Mouse (Mus musculus): ENCODE data around the gene Gm3685. TPM values are rescaled to one million over a fixed set of nuclear protein-coding genes. Genes with fewer than 3 reads are reported as not detected.
"Not testable (repeated sequence)": the region's sequence is repeated elsewhere in the genome, so short reads cannot be mapped to it uniquely, and the experiment has no call there.

The Gm3685 gene
- 0.23 TPM in 1 of 2 replicates, not detected in the other for polyA plus RNA-seq (2016; fragmentation: Nextera tagmentation; extraction: Ambion mirVana)

DNA sequence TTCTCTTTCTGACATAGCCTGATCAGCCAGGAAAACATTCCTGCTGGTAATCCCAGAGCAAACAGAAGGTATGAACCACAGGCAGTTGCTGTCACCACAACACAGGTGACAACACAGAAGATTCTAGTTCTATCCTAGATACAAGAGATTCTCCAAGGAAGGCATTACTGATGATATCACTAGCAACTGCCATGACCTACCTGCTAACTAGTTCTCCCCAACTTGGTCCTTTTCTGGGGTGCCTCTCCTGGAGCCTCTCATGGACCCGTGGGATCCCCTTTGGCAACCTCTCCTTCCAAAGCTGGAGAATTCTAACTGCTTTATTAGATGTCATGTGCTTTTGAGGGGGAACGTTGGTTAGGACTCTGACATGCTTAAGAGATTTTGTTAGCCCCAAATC, at the start of gene Gm3685:
Gene Gm3685 (minus strand): TSS at position 101 of the 400 bp plus-strand sequence.
- not testable (repeated sequence) for ATAC-seq (ENCODE audit: low FRiP score); H3K27me3 ChIP-seq; H3K9ac ChIP-seq; H3K4me3 ChIP-seq (replicated peaks); H3K9me3 ChIP-seq; H3K36me3 ChIP-seq (replicated peaks); H3K27ac ChIP-seq; H3K4me1 ChIP-seq; H3K4me2 ChIP-seq
- WGBS = no CpG with 5 or more reads among the region's 2 CpGs

DNA sequence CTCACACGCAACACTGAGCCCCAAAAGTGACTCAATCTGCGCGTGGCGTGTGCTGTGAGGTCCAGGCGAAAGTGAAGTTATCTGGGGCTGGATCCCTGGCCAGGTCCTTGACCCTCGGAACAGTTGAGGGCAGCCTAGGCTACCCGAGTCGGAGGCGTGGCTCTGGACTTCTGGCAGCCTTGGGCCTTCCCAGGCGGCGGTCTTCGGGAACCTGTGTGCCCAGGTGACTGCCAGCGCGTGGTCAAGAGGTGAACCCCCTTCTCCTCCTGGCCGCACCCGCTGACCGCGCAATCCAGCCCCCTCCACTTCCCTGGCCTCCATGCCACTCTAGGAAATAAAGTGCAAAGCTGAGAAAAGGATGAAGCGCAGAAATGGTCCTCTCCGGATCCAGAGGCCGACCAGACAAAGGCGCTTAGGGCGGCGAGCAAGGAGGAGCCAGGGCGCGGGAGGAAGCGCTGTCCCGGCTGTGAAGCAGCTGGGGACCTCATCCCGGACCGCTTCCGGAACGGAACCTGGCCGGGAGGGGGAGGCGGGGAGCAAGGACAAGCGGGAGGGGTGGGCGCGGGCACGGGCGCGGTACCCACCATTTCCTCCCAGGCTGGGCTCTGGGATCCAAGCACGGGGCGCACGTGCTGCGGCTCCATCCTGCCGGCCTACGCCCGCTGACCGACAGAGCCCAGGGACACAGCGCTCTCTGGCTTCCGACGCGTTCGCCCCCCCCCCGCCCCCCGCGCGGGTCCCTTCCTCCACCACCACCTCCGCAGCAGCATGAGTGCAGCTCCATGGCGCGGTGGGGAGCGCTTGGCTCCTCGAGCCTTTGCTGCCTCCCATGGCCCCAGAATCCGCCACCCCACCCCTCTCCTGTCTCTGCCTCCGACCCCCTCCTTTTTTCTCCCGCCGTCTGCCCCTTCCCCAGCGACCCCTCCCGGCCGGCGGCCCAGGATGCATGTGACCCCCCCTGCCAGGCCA, 17.7 kb downstream of the Gm3685 start, which contains the start of gene Gm10406:
Gene Gm10406 (minus strand): TSS at position 669 of the 969 bp plus-strand sequence.
- peak within 1 kb of the TSS; percentile 85 for H3K4me2 ChIP-seq
- H3K9ac ChIP-seq = peak within 1 kb of the TSS; percentile 62
- not testable (repeated sequence) for H3K36me3 ChIP-seq (replicated peaks); ATAC-seq (ENCODE audit: low FRiP score); H3K27ac ChIP-seq; H3K4me1 ChIP-seq; H3K9me3 ChIP-seq; H3K27me3 ChIP-seq
- under 1% methylated on average over 51 of the region's 70 CpGs for WGBS
- peak within 1 kb of the TSS; percentile 49 for H3K4me3 ChIP-seq (replicated peaks)

DNA sequence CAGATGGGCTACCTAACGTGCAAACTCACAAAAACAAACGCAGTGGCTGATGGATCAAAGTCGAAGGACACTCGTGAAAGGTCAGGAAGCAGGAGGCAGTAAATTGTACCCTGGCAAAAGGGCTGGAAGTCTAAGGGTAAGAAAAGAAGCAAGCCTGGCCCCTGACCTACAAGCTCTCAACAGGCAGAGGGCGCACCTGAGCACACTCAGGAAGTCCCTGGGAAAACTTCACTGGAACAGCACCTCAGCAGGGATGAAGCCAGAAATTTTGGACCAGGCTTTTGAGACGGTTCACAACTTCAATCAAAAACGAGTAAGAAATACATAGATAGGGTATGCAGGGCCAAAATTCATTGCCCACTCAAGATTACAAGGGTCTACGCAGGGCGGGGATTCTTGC, 18.5 kb downstream of the Gm3685 start:
- not testable (repeated sequence) for ATAC-seq (ENCODE audit: low FRiP score); H3K4me3 ChIP-seq (replicated peaks); H3K9ac ChIP-seq; H3K27me3 ChIP-seq; H3K4me1 ChIP-seq; H3K36me3 ChIP-seq (replicated peaks); H3K27ac ChIP-seq; H3K9me3 ChIP-seq
- WGBS = 9% methylated on average over 9 of the region's 9 CpGs
- peak overlapping the region; percentile 85 for H3K4me2 ChIP-seq

Other genes with a start within 250 kb of the Gm3685 start
- gene Gm3642, start 204.7 kb downstream of the Gm3685 start, polyA plus RNA-seq (2016; fragmentation: Nextera tagmentation; extraction: Ambion mirVana) = not detected in 2 replicates
- gene Gm3667, start 155.0 kb downstream of the Gm3685 start, polyA plus RNA-seq (2016; fragmentation: Nextera tagmentation; extraction: Ambion mirVana) = 2.4 and 2.9 TPM in 2 replicates
- gene Gm6356, start 71.2 kb downstream of the Gm3685 start, polyA plus RNA-seq (2016; fragmentation: Nextera tagmentation; extraction: Ambion mirVana) = not detected in 2 replicates
- 1.5 and 1.7 TPM in 2 replicates for gene Gm10406, start 17.5 kb downstream of the Gm3685 start, polyA plus RNA-seq (2016; fragmentation: Nextera tagmentation; extraction: Ambion mirVana)
- gene Gm3696, start 55.7 kb upstream of the Gm3685 start, polyA plus RNA-seq (2016; fragmentation: Nextera tagmentation; extraction: Ambion mirVana) = 2.6 and 2.8 TPM in 2 replicates
- not detected in 2 replicates for gene Gm6676, start 80.4 kb upstream of the Gm3685 start, polyA plus RNA-seq (2016; fragmentation: Nextera tagmentation; extraction: Ambion mirVana)
- gene Gm3512, start 129.6 kb upstream of the Gm3685 start, polyA plus RNA-seq (2016; fragmentation: Nextera tagmentation; extraction: Ambion mirVana) = 5.4 and 6.4 TPM in 2 replicates
- not detected in 2 replicates for gene Gm16434, start 149.6 kb upstream of the Gm3685 start, polyA plus RNA-seq (2016; fragmentation: Nextera tagmentation; extraction: Ambion mirVana)
- not detected in 2 replicates for gene Gm3727, start 219.7 kb upstream of the Gm3685 start, polyA plus RNA-seq (2016; fragmentation: Nextera tagmentation; extraction: Ambion mirVana)